Mouse (Mus musculus) neural tube, embryonic 13.5 days (tissue): Measurements from ENCODE around the gene Borcs7. TPM values are rescaled to one million over a fixed set of nuclear protein-coding genes. Genes with fewer than 3 reads are reported as not detected.

Experiments
- ATAC-seq: fragments of 200-750 bp; cut with Nextera tagmentation; 2 replicates; pipeline ENCODE4 v1.8.0; 2017; ENCODE audit warnings: low read depth, mild to moderate bottlenecking, moderate TSS enrichment, moderate library complexity
- H3K27ac ChIP-seq: fragments of 300-500 bp; sonication (generic); replicated peaks from 2 replicates; pipeline ENCODE4 v1.5.1; 2015; ENCODE audit warnings: moderate library complexity, mild to moderate bottlenecking, inconsistent platforms
- H3K27me3 ChIP-seq: fragments of 300-500 bp; sonication (generic); 2 replicates; pipeline ENCODE4 v1.6.1; 2015; ENCODE audit warnings: mild to moderate bottlenecking, inconsistent platforms
- H3K36me3 ChIP-seq: fragments of 300-500 bp; sonication (generic); 2 replicates; pipeline ENCODE4 v1.6.1; 2015; ENCODE audit warnings: mild to moderate bottlenecking, inconsistent platforms
- H3K4me1 ChIP-seq: fragments of 300-500 bp; sonication (generic); replicated peaks from 2 replicates; pipeline ENCODE4 v1.6.1; 2015; ENCODE audit warnings: inconsistent platforms
- H3K4me2 ChIP-seq: fragments of 300-500 bp; sonication (generic); 2 replicates; pipeline ENCODE4 v1.6.1; 2015; ENCODE audit warnings: inconsistent platforms, mild to moderate bottlenecking, moderate library complexity
- H3K4me3 ChIP-seq: fragments of 300-500 bp; sonication (generic); 2 replicates; pipeline ENCODE4 v1.5.1; 2015; ENCODE audit warnings: mild to moderate bottlenecking, inconsistent platforms
- H3K9ac ChIP-seq: fragments of 300-500 bp; sonication (generic); 2 replicates; pipeline ENCODE4 v1.6.1; 2015; ENCODE audit warnings: moderate library complexity, mild to moderate bottlenecking, inconsistent platforms
- H3K9me3 ChIP-seq: fragments of 300-500 bp; sonication (generic); 2 replicates; pipeline ENCODE4 v1.6.1; 2016; ENCODE audit warnings: inconsistent platforms
- WGBS: fragments of 180-500 bp; shearing (Covaris S2); methylation state at CpG from one replicate; pipeline ENCODE4 v1.1.7; 2015; 5-methylcytosine and 5-hydroxymethylcytosine counted together
- polyA plus RNA-seq: library from polyadenylated mRNA; unstranded; fragments of >200 nt; fragmentation: Nextera tagmentation; extraction: Ambion mirVana; gene quantifications from 2 replicates; pipeline ENCODE4 v1.2.1, GENCODE M21; 2015

Borcs7 gene
- 19.7 and 21.6 TPM in 2 replicates for polyA plus RNA-seq

GRCm38 (mm10) chr19:46689460-46690372 is at the start of gene Borcs7:
Gene Borcs7 (plus strand): TSS chr19:46689906.
- Histone ChIP-seq H3K9me3 (no peaks in the 10 kb centered on the region), H3K4me3 (peak within 1 kb of the TSS; percentile 64), H3K4me2 (peak within 1 kb of the TSS; percentile 63), H3K4me1 (peaks cover 13% of the 10 kb centered on the region), H3K9ac (peak within 1 kb of the TSS; percentile 82), H3K36me3 (peaks cover 6% of the 10 kb centered on the region; the same call in 1 of the 2 replicates), H3K27ac (peak within 1 kb of the TSS; percentile 82), H3K27me3 (no peaks in the 10 kb centered on the region)
- peak; percentile 96 for ATAC-seq
- 2% methylated on average over 44 of the region's 44 CpGs for WGBS

GRCm38 (mm10) chr19:46640780-46641179 is 48.9 kb upstream of the Borcs7 start:
- WGBS, result 89% methylated on average over 8 of the region's 8 CpGs
- ATAC-seq, result no peak
- peaks cover 72% of the 10 kb centered on the region for H3K4me1 ChIP-seq
- no peaks in the 10 kb centered on the region for H3K9me3 ChIP-seq
- H3K36me3 ChIP-seq, result peaks cover 10% of the 10 kb centered on the region
- no peak overlapping the region for H3K9ac ChIP-seq
- H3K4me3 ChIP-seq, result no peak overlapping the region
- no peak overlapping the region for H3K4me2 ChIP-seq
- 0 out of 2 replicates have a peak overlapping the region, but pooled peaks have one; percentile 75 for H3K27ac ChIP-seq
- H3K27me3 ChIP-seq, result no peaks in the 10 kb centered on the region

- Histone ChIP-seq H3K27ac (peak overlapping the region; percentile 75), H3K4me1 (peaks cover 72% of the 10 kb centered on the region), H3K36me3 (peaks cover 18% of the 10 kb centered on the region), H3K27me3 (no peaks in the 10 kb centered on the region), H3K4me3 (no peak overlapping the region), H3K4me2 (no peak overlapping the region), H3K9me3 (no peaks in the 10 kb centered on the region), H3K9ac (peak overlapping the region; percentile 2; the same call in 1 of the 2 replicates)
- WGBS, result 62% methylated on average over 19 of the region's 19 CpGs
- ATAC-seq, result no peak
These were observed 48.2 kb upstream of the Borcs7 start for GRCm38 (mm10) chr19:46641420-46642085.

- no peak for ATAC-seq
- Histone ChIP-seq H3K9me3 (no peaks in the 10 kb centered on the region), H3K4me3 (no peak overlapping the region), H3K4me2 (peak overlapping the region; percentile 14; the same call in 1 of the 2 replicates), H3K9ac (0 out of 2 replicates have a peak overlapping the region, but pooled peaks have one; percentile 2), H3K36me3 (peaks cover 19% of the 10 kb centered on the region), H3K27me3 (no peaks in the 10 kb centered on the region), H3K27ac (peak overlapping the region; percentile 75), H3K4me1 (peaks cover 70% of the 10 kb centered on the region)
- WGBS, result 55% methylated on average over 22 of the region's 22 CpGs
These were observed 47.5 kb upstream of the Borcs7 start for GRCm38 (mm10) chr19:46642136-46642753.

GRCm38 (mm10) chr19:46643236-46643635 is 46.5 kb upstream of the Borcs7 start:
- no peak for ATAC-seq
- Histone ChIP-seq H3K27me3 (no peaks in the 10 kb centered on the region), H3K9ac (no peak overlapping the region), H3K4me2 (no peak overlapping the region), H3K4me3 (no peak overlapping the region), H3K4me1 (peaks cover 68% of the 10 kb centered on the region), H3K27ac (no peak overlapping the region), H3K9me3 (no peaks in the 10 kb centered on the region), H3K36me3 (peaks cover 12% of the 10 kb centered on the region)
- 79% methylated on average over 5 of the region's 5 CpGs for WGBS

GRCm38 (mm10) chr19:46644343-46644792 is 45.3 kb upstream of the Borcs7 start:
- Histone ChIP-seq H3K27me3 (no peaks in the 10 kb centered on the region), H3K27ac (peak overlapping the region; percentile 74), H3K4me2 (no peak overlapping the region), H3K36me3 (peaks cover 20% of the 10 kb centered on the region), H3K4me1 (peaks cover 68% of the 10 kb centered on the region), H3K9ac (peak overlapping the region; percentile 31; the same call in 1 of the 2 replicates), H3K9me3 (no peaks in the 10 kb centered on the region), H3K4me3 (no peak overlapping the region)
- ATAC-seq, result no peak
- 86% methylated on average over 10 of the region's 10 CpGs for WGBS

- WGBS, result 40% methylated on average over 12 of the region's 12 CpGs
- Histone ChIP-seq H3K4me3 (no peak overlapping the region), H3K4me2 (no peak overlapping the region), H3K9ac (peak overlapping the region; percentile 31; the same call in 1 of the 2 replicates), H3K9me3 (no peaks in the 10 kb centered on the region), H3K27me3 (no peaks in the 10 kb centered on the region), H3K27ac (peak overlapping the region; percentile 74), H3K4me1 (peaks cover 68% of the 10 kb centered on the region), H3K36me3 (peaks cover 20% of the 10 kb centered on the region)
- ATAC-seq, result no peak
These were observed 44.7 kb upstream of the Borcs7 start for GRCm38 (mm10) chr19:46644793-46645602.

GRCm38 (mm10) chr19:46646041-46646481 is 43.6 kb upstream of the Borcs7 start:
- peaks cover 63% of the 10 kb centered on the region for H3K4me1 ChIP-seq
- WGBS, result 86% methylated on average over 12 of the region's 12 CpGs

GRCm38 (mm10) chr19:46647254-46647653 is 42.5 kb upstream of the Borcs7 start:
- H3K9me3 ChIP-seq, result no peaks in the 10 kb centered on the region
- H3K4me1 ChIP-seq, result peaks cover 51% of the 10 kb centered on the region
- peaks cover 27% of the 10 kb centered on the region for H3K36me3 ChIP-seq
- no peak overlapping the region for H3K4me2 ChIP-seq
- H3K9ac ChIP-seq, result no peak overlapping the region
- no peaks in the 10 kb centered on the region for H3K27me3 ChIP-seq
- H3K27ac ChIP-seq, result no peak overlapping the region
- no peak overlapping the region for H3K4me3 ChIP-seq
- 79% methylated on average over 3 of the region's 3 CpGs for WGBS
- no peak for ATAC-seq

More at GRCm38 (mm10) chr19:46646041-46646481, 43.6 kb upstream of the Borcs7 start:
- ATAC-seq, result no peak
- H3K9me3 ChIP-seq, result no peaks in the 10 kb centered on the region
- H3K27me3 ChIP-seq, result no peaks in the 10 kb centered on the region
- no peak overlapping the region for H3K9ac ChIP-seq
- peaks cover 20% of the 10 kb centered on the region for H3K36me3 ChIP-seq
- 0 out of 2 replicates have a peak overlapping the region, but pooled peaks have one; percentile 74 for H3K27ac ChIP-seq
- no peak overlapping the region for H3K4me3 ChIP-seq
- no peak overlapping the region for H3K4me2 ChIP-seq

- Histone ChIP-seq H3K9me3 (no peaks in the 10 kb centered on the region), H3K4me2 (no peak overlapping the region), H3K4me3 (no peak overlapping the region), H3K36me3 (peaks cover 31% of the 10 kb centered on the region), H3K27ac (no peak overlapping the region), H3K9ac (no peak overlapping the region), H3K4me1 (peaks cover 45% of the 10 kb centered on the region), H3K27me3 (no peaks in the 10 kb centered on the region)
- no peak for ATAC-seq
- WGBS, result 89% methylated on average over 8 of the region's 8 CpGs
These were observed 41.9 kb upstream of the Borcs7 start for GRCm38 (mm10) chr19:46647850-46648249.

GRCm38 (mm10) chr19:46648565-46648964 is 41.1 kb upstream of the Borcs7 start:
- Histone ChIP-seq H3K4me2 (no peak overlapping the region), H3K36me3 (peaks cover 38% of the 10 kb centered on the region), H3K9ac (no peak overlapping the region), H3K9me3 (no peaks in the 10 kb centered on the region), H3K4me1 (peaks cover 38% of the 10 kb centered on the region), H3K4me3 (no peak overlapping the region), H3K27ac (no peak overlapping the region), H3K27me3 (no peaks in the 10 kb centered on the region)
- WGBS, result 94% methylated on average over 14 of the region's 14 CpGs
- no peak for ATAC-seq
